Mouse (Mus musculus): ENCODE data around the gene Lsm2.
"Not testable (repeated sequence)": the region's sequence is repeated elsewhere in the genome, so short reads cannot be mapped to it uniquely, and the experiment has no call there.

The Lsm2 gene

DNA sequence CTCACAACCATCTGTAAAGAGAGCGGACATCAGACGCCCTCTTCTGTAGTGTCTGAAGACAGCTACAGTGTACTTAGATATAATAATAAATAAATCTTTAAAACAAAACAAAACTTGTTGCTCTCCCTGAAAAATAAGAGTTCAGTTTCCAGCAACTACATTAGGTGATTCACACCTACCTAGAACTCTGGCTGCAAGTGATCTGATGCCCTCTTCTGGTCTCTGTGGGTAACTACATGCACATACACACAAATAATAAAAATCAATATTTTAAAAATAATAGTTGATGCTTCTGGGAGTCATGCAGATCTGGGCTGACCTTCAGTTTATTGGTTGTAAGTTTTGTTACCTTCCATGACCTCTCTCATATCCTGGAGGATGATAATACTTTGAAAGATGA, 2.6 kb downstream of the Lsm2 start:
- DNase-seq (ENCODE audit: low read depth, low spot score) = peak; percentile 77

GRCm38 (mm10) chr17:34994751-34995150, 13.1 kb downstream of the Lsm2 start:
- no peak for DNase-seq (ENCODE audit: low read depth, low spot score)

- DNase-seq (ENCODE audit: low read depth, low spot score) = not testable (repeated sequence)
Observed at GRCm38 (mm10) chr17:34995192-34995591, 13.5 kb downstream of the Lsm2 start.

DNA sequence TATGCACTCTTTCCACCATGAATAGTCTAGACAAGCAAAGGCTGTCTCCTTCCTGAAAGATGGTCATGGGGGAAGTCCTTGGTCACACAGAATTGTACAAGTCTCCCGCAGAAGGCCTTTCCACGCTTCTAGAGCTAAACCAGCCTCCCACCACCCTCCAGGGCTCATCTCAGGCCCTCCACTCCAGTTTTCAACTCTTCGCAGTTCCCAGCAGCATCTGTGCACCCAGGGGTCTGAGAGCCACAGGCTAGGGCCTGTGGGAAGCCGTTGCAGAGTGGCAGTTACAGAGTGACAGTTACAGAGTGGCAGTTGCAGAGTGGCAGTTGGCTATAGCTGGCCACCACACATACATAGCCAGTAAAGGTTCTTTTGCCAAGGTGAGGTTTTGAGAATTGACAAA, 14.3 kb downstream of the Lsm2 start:
- DNase-seq (ENCODE audit: low read depth, low spot score) = not testable (repeated sequence)

- DNase-seq (ENCODE audit: low read depth, low spot score) = no peak
Observed at GRCm38 (mm10) chr17:34996411-34997141, 14.9 kb downstream of the Lsm2 start.

- no peak for DNase-seq (ENCODE audit: low read depth, low spot score)
Observed at GRCm38 (mm10) chr17:34997142-34997483, 15.5 kb downstream of the Lsm2 start.

GRCm38 (mm10) chr17:34998526-34999430, 17.1 kb downstream of the Lsm2 start:
- no peak for DNase-seq (ENCODE audit: low read depth, low spot score)

- peak; percentile 27 for DNase-seq (ENCODE audit: low read depth, low spot score)
Observed at GRCm38 (mm10) chr17:34999871-35000716, 18.4 kb downstream of the Lsm2 start.

GRCm38 (mm10) chr17:35000717-35001451, 19.2 kb downstream of the Lsm2 start, which contains the start of gene Vars:
Gene Vars, plus strand, starts transcription at chr17:35000987.
- peak; percentile 86 for DNase-seq (ENCODE audit: low read depth, low spot score)

DNA sequence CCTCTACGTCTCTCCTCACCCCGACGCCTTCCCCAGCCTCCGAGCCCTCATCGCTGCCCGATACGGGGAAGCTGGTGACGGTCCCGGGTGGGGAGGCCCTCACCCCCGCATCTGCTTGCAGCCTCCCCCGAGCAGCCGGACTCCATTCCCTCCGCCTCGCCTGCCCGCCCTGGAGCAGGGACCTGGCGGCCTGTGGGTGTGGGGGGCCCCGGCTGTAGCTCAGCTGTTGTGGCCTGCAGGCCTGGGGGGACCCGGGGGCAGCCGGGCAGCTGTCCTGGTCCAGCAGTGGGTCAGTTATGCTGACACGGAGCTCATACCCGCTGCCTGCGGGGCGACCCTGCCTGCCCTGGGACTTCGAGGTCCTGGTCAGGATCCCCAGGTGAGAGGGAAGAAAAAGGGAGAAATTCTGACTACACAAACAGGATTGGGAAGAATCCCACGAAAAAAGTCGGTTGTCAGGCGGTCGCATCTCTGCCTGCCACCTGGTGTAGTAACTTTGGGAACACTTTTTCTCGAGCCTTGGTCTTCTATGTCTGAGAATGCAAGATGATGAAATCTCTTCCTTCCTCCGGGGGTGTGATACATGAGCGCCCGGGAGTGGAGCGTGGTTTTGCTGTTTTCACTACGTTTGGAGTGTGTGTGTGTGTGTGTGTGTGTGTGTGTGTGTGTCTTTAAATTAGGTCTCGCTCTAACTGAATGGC, 19.9 kb downstream of the Lsm2 start:
- peak; percentile 71 for DNase-seq (ENCODE audit: low read depth, low spot score)

DNA sequence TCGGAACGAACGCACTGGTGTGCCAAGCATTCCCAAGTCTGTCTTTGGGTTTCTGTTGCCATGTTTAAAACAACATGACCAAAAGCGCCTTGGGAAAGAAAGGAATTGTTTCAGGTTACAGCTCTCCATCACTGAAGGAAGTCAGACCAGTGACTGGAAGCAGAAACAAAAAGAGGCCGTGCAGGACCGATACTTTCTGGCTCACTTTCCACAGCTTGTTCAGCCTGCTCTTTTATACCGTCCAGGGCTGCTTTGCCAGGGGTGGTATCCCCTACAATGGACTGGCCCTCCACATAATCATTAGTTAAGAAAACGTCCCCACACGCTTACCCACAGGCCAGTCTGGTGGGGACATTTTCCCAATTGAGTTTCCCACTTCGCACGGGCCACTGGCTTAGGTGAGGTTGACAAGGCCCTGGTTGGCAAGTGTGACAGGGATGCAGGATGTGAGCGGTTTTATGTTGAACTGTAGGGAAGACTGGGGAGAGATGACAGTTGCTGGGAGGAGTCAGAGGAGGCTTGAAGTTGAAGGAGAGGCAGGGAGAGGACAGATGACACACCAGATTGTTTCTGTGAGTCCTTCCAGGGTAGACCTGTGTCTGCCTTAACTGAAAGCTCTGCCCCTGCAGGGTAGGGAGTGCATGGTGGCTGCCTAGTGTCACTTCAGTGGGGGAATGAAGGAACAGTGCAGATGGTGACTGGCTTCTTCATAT, 20.6 kb downstream of the Lsm2 start:
- peak; percentile 72 for DNase-seq (ENCODE audit: low read depth, low spot score)

- no peak for DNase-seq (ENCODE audit: low read depth, low spot score)
Observed at GRCm38 (mm10) chr17:35003022-35003838, 21.6 kb downstream of the Lsm2 start.

GRCm38 (mm10) chr17:35004075-35004717, 22.5 kb downstream of the Lsm2 start:
- no peak for DNase-seq (ENCODE audit: low read depth, low spot score)

DNA sequence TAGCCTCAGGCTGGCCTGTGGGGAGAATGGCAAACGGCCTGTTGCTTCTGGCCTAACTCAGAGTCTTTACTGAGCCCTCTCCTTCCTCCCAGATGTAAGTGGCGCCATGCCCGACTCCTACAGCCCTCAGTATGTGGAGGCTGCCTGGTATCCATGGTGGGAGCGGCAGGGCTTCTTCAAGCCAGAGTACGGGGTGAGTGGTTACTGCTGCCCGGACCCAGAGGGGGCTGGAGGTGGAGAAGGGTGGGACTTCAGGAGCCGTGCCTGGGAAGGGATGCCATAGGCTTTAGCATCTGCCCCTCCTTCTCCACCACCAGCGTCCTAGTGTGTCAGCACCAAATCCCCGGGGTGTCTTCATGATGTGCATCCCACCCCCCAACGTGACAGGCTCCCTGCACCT, 23.5 kb downstream of the Lsm2 start:
- no peak for DNase-seq (ENCODE audit: low read depth, low spot score)

GRCm38 (mm10) chr17:35005902-35006301, 24.2 kb downstream of the Lsm2 start:
- not testable (repeated sequence) for DNase-seq (ENCODE audit: low read depth, low spot score)

DNA sequence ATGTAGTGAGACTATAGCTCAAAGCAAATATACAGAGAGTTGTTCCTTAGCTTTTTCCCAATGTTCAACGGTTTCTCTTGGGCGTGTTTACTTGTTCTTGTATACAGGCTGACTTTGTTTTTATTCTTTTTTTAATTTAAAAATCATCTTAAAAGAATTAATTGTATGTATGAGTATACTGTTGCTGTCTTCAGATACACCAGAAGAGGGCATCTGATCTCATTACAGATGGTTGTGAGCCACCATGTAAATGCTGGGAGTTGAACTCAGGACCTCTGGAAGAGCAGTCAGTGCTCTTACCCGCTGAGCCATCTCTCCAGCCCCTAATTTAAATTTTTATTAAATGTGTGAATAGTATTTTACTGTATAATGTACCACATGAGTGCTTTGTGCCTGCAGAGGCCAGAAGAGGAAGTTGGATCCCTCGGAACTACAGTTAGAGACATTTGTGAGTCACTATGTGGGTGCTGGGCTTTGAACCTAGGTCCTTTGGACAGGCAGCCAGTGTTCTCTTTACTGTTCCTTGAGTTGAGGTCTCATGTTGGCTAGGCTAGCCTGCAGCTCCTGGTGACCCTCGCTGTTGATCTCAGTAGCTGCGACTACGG, 25.8 kb downstream of the Lsm2 start:
- DNase-seq (ENCODE audit: low read depth, low spot score) = no peak

- no peak for DNase-seq (ENCODE audit: low read depth, low spot score)
Observed at GRCm38 (mm10) chr17:35009586-35009985, 27.9 kb downstream of the Lsm2 start.

GRCm38 (mm10) chr17:35011440-35011839, 29.8 kb downstream of the Lsm2 start:
- no peak for DNase-seq (ENCODE audit: low read depth, low spot score)

All from 3T3-L1 (cell line).